Mouse (Mus musculus): Measurements from ENCODE around the gene Tmtc4. TPM values are rescaled to one million over a fixed set of nuclear protein-coding genes. Genes with fewer than 3 reads are reported as not detected.

The Tmtc4 gene
- polyA plus RNA-seq, 1 experiment from 2014 or later: 15.3 TPM

DNA sequence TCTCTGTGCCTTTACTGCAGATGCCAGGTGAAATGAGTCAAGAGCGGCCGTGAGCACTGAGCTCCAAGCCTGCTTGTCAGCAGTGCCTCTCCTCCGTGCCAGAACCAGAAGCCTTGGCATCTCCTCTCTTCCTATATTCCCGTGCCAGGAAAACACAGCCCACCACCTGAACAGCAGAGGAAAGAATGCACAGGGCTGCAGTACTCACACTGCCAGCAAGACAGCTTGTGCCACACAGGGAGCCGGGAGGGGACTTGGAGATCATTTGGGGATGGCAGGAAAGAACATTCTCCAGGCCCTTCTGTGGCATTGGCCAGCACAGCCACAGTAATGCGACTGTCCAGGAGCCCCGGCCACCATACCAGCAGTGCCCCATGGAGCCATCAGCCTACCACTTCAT is 97.9 kb downstream of the Tmtc4 start:
- H3K36me3 ChIP-seq (ENCODE audit: control insufficient read depth, insufficient read depth): no peaks in the 10 kb centered on the region
- H3K4me3 ChIP-seq (ENCODE audit: low read length): no peak overlapping the region
- 83% methylated on average over 7 of the region's 7 CpGs for WGBS
- H3K4me2 ChIP-seq (ENCODE audit: low read depth, low read length): no peak overlapping the region
- no peak overlapping the region for H3K27ac ChIP-seq (ENCODE audit: low read length)
- no peak for ATAC-seq (replicated peaks; ENCODE audit: extremely low read depth, insufficient read depth, low FRiP score)
- H3K4me1 ChIP-seq (ENCODE audit: control insufficient read depth, insufficient read depth, low read length): peaks cover 15% of the 10 kb centered on the region
- H3K27me3 ChIP-seq (ENCODE audit: control insufficient read depth, insufficient read depth, low read length): no peaks in the 10 kb centered on the region
- H3K9ac ChIP-seq (ENCODE audit: low read length): no peak overlapping the region
- no peaks in the 10 kb centered on the region for H3K9me3 ChIP-seq (replicated peaks; ENCODE audit: control insufficient read depth, low read length)

- 62% methylated on average over 10 of the region's 10 CpGs for WGBS
Measured at GRCm38 (mm10) chr14:122883821-122884584, 99.8 kb downstream of the Tmtc4 start.

DNA sequence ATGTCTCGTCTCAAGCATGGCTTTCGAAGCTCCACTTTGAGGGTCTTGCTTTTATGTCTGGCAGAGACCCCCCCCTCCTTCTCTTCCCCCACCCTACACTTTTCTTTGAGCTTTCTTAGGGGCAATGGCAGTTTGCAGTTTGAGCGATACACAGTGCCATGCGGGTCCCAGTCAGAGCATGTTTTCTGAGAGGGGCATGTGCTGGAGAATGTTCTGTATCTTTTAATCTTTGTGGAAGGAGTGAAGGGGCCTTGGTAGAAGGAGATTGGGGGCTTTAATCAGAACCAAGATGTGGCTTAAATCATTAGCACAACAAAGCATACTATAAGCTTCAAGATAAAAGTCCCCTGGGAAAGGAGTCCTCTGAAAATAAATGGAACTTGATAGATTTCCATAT is 100.4 kb downstream of the Tmtc4 start:
- no peaks in the 10 kb centered on the region for H3K27me3 ChIP-seq (ENCODE audit: control insufficient read depth, insufficient read depth, low read length)
- no peak overlapping the region for H3K4me3 ChIP-seq (ENCODE audit: low read length)
- H3K9me3 ChIP-seq (replicated peaks; ENCODE audit: control insufficient read depth, low read length): no peaks in the 10 kb centered on the region
- no peak overlapping the region for H3K27ac ChIP-seq (ENCODE audit: low read length)
- WGBS: 84% methylated on average over 4 of the region's 4 CpGs
- no peak overlapping the region for H3K4me2 ChIP-seq (ENCODE audit: low read depth, low read length)
- no peaks in the 10 kb centered on the region for H3K36me3 ChIP-seq (ENCODE audit: control insufficient read depth, insufficient read depth)
- H3K4me1 ChIP-seq (ENCODE audit: control insufficient read depth, insufficient read depth, low read length): peaks cover 10% of the 10 kb centered on the region; the same call in 1 of the 2 replicates
- H3K9ac ChIP-seq (ENCODE audit: low read length): no peak overlapping the region
- ATAC-seq (replicated peaks; ENCODE audit: extremely low read depth, insufficient read depth, low FRiP score): no peak

More at GRCm38 (mm10) chr14:122883821-122884584, 99.8 kb downstream of the Tmtc4 start:
- Histone ChIP-seq H3K4me1 (ENCODE audit: control insufficient read depth, insufficient read depth, low read length) (peaks cover 15% of the 10 kb centered on the region), H3K27me3 (ENCODE audit: control insufficient read depth, insufficient read depth, low read length) (no peaks in the 10 kb centered on the region), H3K4me2 (ENCODE audit: low read depth, low read length) (no peak overlapping the region), H3K36me3 (ENCODE audit: control insufficient read depth, insufficient read depth) (no peaks in the 10 kb centered on the region), H3K27ac (ENCODE audit: low read length) (no peak overlapping the region), H3K9ac (ENCODE audit: low read length) (no peak overlapping the region), H3K4me3 (ENCODE audit: low read length) (no peak overlapping the region), H3K9me3 (replicated peaks; ENCODE audit: control insufficient read depth, low read length) (no peaks in the 10 kb centered on the region)
- no peak for ATAC-seq (replicated peaks; ENCODE audit: extremely low read depth, insufficient read depth, low FRiP score)

- no peak for ATAC-seq (replicated peaks; ENCODE audit: extremely low read depth, insufficient read depth, low FRiP score)
- Histone ChIP-seq H3K4me1 (ENCODE audit: control insufficient read depth, insufficient read depth, low read length) (peaks cover 5% of the 10 kb centered on the region; the same call in 1 of the 2 replicates), H3K9me3 (replicated peaks; ENCODE audit: control insufficient read depth, low read length) (no peaks in the 10 kb centered on the region), H3K27me3 (ENCODE audit: control insufficient read depth, insufficient read depth, low read length) (no peaks in the 10 kb centered on the region), H3K4me2 (ENCODE audit: low read depth, low read length) (no peak overlapping the region), H3K4me3 (ENCODE audit: low read length) (no peak overlapping the region), H3K27ac (ENCODE audit: low read length) (no peak overlapping the region), H3K36me3 (ENCODE audit: control insufficient read depth, insufficient read depth) (no peaks in the 10 kb centered on the region), H3K9ac (ENCODE audit: low read length) (no peak overlapping the region)
- WGBS: 83% methylated on average over 7 of the region's 7 CpGs
Measured at GRCm38 (mm10) chr14:122882795-122883409, 100.9 kb downstream of the Tmtc4 start.

DNA sequence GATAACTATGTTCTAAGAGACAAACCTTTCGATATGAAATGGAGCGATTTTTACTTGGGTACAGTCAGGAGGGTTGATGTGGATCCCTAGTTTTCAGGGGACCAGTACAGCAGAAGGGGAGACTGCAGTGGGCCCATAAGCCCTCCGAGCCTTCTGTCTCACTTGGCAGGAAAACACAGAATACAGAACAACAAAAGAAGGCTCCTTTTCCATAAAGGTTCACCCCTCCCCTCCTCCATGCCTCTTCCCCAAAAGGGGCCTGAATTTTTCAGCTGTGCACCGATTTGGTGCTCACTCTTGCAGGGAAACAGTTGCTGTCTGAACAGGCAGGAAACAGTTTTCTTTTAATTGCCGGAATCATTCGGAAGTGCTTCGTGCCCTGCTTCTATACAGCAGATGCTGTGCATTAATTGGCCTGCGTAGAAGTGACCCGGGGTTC is 101.6 kb downstream of the Tmtc4 start:
- no peak for ATAC-seq (replicated peaks; ENCODE audit: extremely low read depth, insufficient read depth, low FRiP score)
- Histone ChIP-seq H3K4me2 (ENCODE audit: low read depth, low read length) (no peak overlapping the region), H3K9ac (ENCODE audit: low read length) (no peak overlapping the region), H3K27ac (ENCODE audit: low read length) (no peak overlapping the region), H3K4me3 (ENCODE audit: low read length) (no peak overlapping the region), H3K4me1 (ENCODE audit: control insufficient read depth, insufficient read depth, low read length) (no peaks in the 10 kb centered on the region), H3K27me3 (ENCODE audit: control insufficient read depth, insufficient read depth, low read length) (no peaks in the 10 kb centered on the region), H3K36me3 (ENCODE audit: control insufficient read depth, insufficient read depth) (no peaks in the 10 kb centered on the region), H3K9me3 (replicated peaks; ENCODE audit: control insufficient read depth, low read length) (no peaks in the 10 kb centered on the region)
- WGBS: 86% methylated on average over 9 of the region's 9 CpGs

GRCm38 (mm10) chr14:122881699-122882098 is 102.1 kb downstream of the Tmtc4 start:
- Histone ChIP-seq H3K27me3 (ENCODE audit: control insufficient read depth, insufficient read depth, low read length) (no peaks in the 10 kb centered on the region), H3K4me3 (ENCODE audit: low read length) (no peak overlapping the region), H3K27ac (ENCODE audit: low read length) (no peak overlapping the region), H3K36me3 (ENCODE audit: control insufficient read depth, insufficient read depth) (no peaks in the 10 kb centered on the region), H3K4me2 (ENCODE audit: low read depth, low read length) (no peak overlapping the region), H3K4me1 (ENCODE audit: control insufficient read depth, insufficient read depth, low read length) (no peaks in the 10 kb centered on the region), H3K9me3 (replicated peaks; ENCODE audit: control insufficient read depth, low read length) (no peaks in the 10 kb centered on the region), H3K9ac (ENCODE audit: low read length) (no peak overlapping the region)
- 56% methylated on average over 2 of the region's 2 CpGs for WGBS
- ATAC-seq (replicated peaks; ENCODE audit: extremely low read depth, insufficient read depth, low FRiP score): no peak

GRCm38 (mm10) chr14:122880291-122880690 is 103.5 kb downstream of the Tmtc4 start:
- no peak for ATAC-seq (replicated peaks; ENCODE audit: extremely low read depth, insufficient read depth, low FRiP score)
- H3K27me3 ChIP-seq (ENCODE audit: control insufficient read depth, insufficient read depth, low read length): no peaks in the 10 kb centered on the region
- WGBS: 79% methylated on average over 7 of the region's 7 CpGs
- no peaks in the 10 kb centered on the region for H3K9me3 ChIP-seq (replicated peaks; ENCODE audit: control insufficient read depth, low read length)
- H3K27ac ChIP-seq (ENCODE audit: low read length): no peak overlapping the region
- H3K4me3 ChIP-seq (ENCODE audit: low read length): no peak overlapping the region
- peaks cover 5% of the 10 kb centered on the region; the same call in 1 of the 2 replicates for H3K4me1 ChIP-seq (ENCODE audit: control insufficient read depth, insufficient read depth, low read length)
- no peak overlapping the region for H3K4me2 ChIP-seq (ENCODE audit: low read depth, low read length)
- no peak overlapping the region for H3K9ac ChIP-seq (ENCODE audit: low read length)
- H3K36me3 ChIP-seq (ENCODE audit: control insufficient read depth, insufficient read depth): no peaks in the 10 kb centered on the region

- H3K4me2 ChIP-seq (ENCODE audit: low read depth, low read length): no peak overlapping the region
- no peak overlapping the region for H3K4me3 ChIP-seq (ENCODE audit: low read length)
- H3K9ac ChIP-seq (ENCODE audit: low read length): no peak overlapping the region
- WGBS: 76% methylated on average over 3 of the region's 3 CpGs
- no peak overlapping the region for H3K27ac ChIP-seq (ENCODE audit: low read length)
- ATAC-seq (replicated peaks; ENCODE audit: extremely low read depth, insufficient read depth, low FRiP score): no peak
- H3K36me3 ChIP-seq (ENCODE audit: control insufficient read depth, insufficient read depth): no peaks in the 10 kb centered on the region
- no peaks in the 10 kb centered on the region for H3K27me3 ChIP-seq (ENCODE audit: control insufficient read depth, insufficient read depth, low read length)
- H3K9me3 ChIP-seq (replicated peaks; ENCODE audit: control insufficient read depth, low read length): no peaks in the 10 kb centered on the region
- H3K4me1 ChIP-seq (ENCODE audit: control insufficient read depth, insufficient read depth, low read length): peaks cover 5% of the 10 kb centered on the region
Measured at GRCm38 (mm10) chr14:122877787-122878186, 106.0 kb downstream of the Tmtc4 start.

- no peak overlapping the region for H3K4me2 ChIP-seq (ENCODE audit: low read depth, low read length)
- H3K4me1 ChIP-seq (ENCODE audit: control insufficient read depth, insufficient read depth, low read length): peaks cover 11% of the 10 kb centered on the region
- no peak for ATAC-seq (replicated peaks; ENCODE audit: extremely low read depth, insufficient read depth, low FRiP score)
- no peaks in the 10 kb centered on the region for H3K27me3 ChIP-seq (ENCODE audit: control insufficient read depth, insufficient read depth, low read length)
- WGBS: 66% methylated on average over 7 of the region's 7 CpGs
- no peak overlapping the region for H3K27ac ChIP-seq (ENCODE audit: low read length)
- no peak overlapping the region for H3K4me3 ChIP-seq (ENCODE audit: low read length)
- H3K36me3 ChIP-seq (ENCODE audit: control insufficient read depth, insufficient read depth): no peaks in the 10 kb centered on the region
- no peak overlapping the region for H3K9ac ChIP-seq (ENCODE audit: low read length)
- no peaks in the 10 kb centered on the region for H3K9me3 ChIP-seq (replicated peaks; ENCODE audit: control insufficient read depth, low read length)
Measured at GRCm38 (mm10) chr14:122876723-122877122, 107.1 kb downstream of the Tmtc4 start.

All from heart, embryonic 16.5 days (tissue).